Mouse (Mus musculus) heart, postnatal 0 days (tissue): ENCODE data around the gene B4galnt1. TPM values are rescaled to one million over a fixed set of nuclear protein-coding genes. Genes with fewer than 3 reads are reported as not detected.

Experiments used
- ATAC-seq: fragments of 200-750 bp; cut with Nextera tagmentation; 2 replicates; pipeline ENCODE4 v1.8.0; 2017; ENCODE audit warnings: low read depth, moderate number of reproducible peaks, moderate library complexity; ENCODE audit not compliant: insufficient read depth
- DNase-seq: peaks from one replicate; pipeline ENCODE4 v3.0.0-alpha.2; 2016; ENCODE audit warnings: low spot score
- H3K27ac ChIP-seq: fragments of 300-500 bp; sonication (generic); 2 replicates; pipeline ENCODE4 v1.5.1; 2014; ENCODE audit warnings: low read depth, mild to moderate bottlenecking
- H3K27me3 ChIP-seq: fragments of 300-500 bp; sonication (generic); 2 replicates; pipeline ENCODE4 v1.6.1; 2014; ENCODE audit warnings: low read length, mixed read lengths; ENCODE audit not compliant: control insufficient read depth, insufficient read depth
- H3K36me3 ChIP-seq: fragments of 300-500 bp; sonication (generic); replicated peaks from 2 replicates; pipeline ENCODE4 v1.6.1; 2014; ENCODE audit warnings: low read length, mixed read lengths; ENCODE audit not compliant: control insufficient read depth, insufficient read depth
- H3K4me1 ChIP-seq: fragments of 300-500 bp; sonication (generic); 2 replicates; pipeline ENCODE4 v1.6.1; 2014; ENCODE audit warnings: antibody characterized with exemption; ENCODE audit not compliant: control insufficient read depth, insufficient read depth
- H3K4me2 ChIP-seq: fragments of 300-500 bp; sonication (generic); 2 replicates; pipeline ENCODE4 v1.6.1; 2014; ENCODE audit warnings: low read depth, mild to moderate bottlenecking, low read length, moderate library complexity
- H3K4me3 ChIP-seq: fragments of 300-500 bp; sonication (generic); 2 replicates; pipeline ENCODE4 v1.5.1; 2014; ENCODE audit warnings: low read depth, low read length
- H3K9ac ChIP-seq: fragments of 300-500 bp; sonication (generic); replicated peaks from 2 replicates; pipeline ENCODE4 v1.6.1; 2014; ENCODE audit warnings: low read depth, low read length, mixed read lengths
- H3K9me3 ChIP-seq: fragments of 300-500 bp; sonication (generic); replicated peaks from 2 replicates; pipeline ENCODE4 v1.6.1; 2016; ENCODE audit warnings: low read length; ENCODE audit not compliant: control insufficient read depth
- CTCF ChIP-seq: IDR thresholded peaks from 2 replicates; pipeline ENCODE4 v1.5.1; 2016; ENCODE audit warnings: antibody characterized with exemption, control low read depth, low read depth
- EP300 ChIP-seq: IDR thresholded peaks from 2 replicates; pipeline ENCODE4 v1.6.1; 2016; ENCODE audit warnings: antibody characterized with exemption, low read depth
- WGBS: fragments of 180-500 bp; shearing (Covaris S2); extraction: QIAGEN DNeasy Blood & Tissue Kit; methylation state at CpG from one replicate; pipeline ENCODE4 v1.1.7; 2014; 5-methylcytosine and 5-hydroxymethylcytosine counted together
- polyA plus RNA-seq: library from polyadenylated mRNA; unstranded; fragments of >200 nt; fragmentation: Nextera tagmentation; extraction: Ambion mirVana; gene quantifications from 2 replicates; pipeline ENCODE4 v1.2.1, GENCODE M21; 2015
- total RNA-seq: library from RNA; depleted of rRNA; stranded (reverse); fragments of >200 nt; gene quantifications from 2 replicates; pipeline ENCODE4 v1.2.3, GENCODE M21; 2014; ENCODE audit warnings: low replicate concordance

Gene B4galnt1
- total and polyA plus RNA-seq, 2 experiments from 2014 or later, result 0.72 to 2.3 TPM

- WGBS, result 73% methylated on average over 3 of the region's 3 CpGs
- no peak for DNase-seq
- TF ChIP-seq CTCF (no peak), EP300 (no peak)
Observed at GRCm38 (mm10) chr10:127122018-127122417, 43.0 kb upstream of the B4galnt1 start.

GRCm38 (mm10) chr10:127122784-127123435 lies 42.1 kb upstream of the B4galnt1 start:
- no peak for DNase-seq

More at GRCm38 (mm10) chr10:127122018-127122417, 43.0 kb upstream of the B4galnt1 start:
- H3K9ac ChIP-seq, result no peak overlapping the region
- H3K9me3 ChIP-seq, result no peaks in the 10 kb centered on the region
- ATAC-seq, result no peak
- no peak overlapping the region for H3K27ac ChIP-seq
- no peak overlapping the region for H3K4me3 ChIP-seq
- peaks cover 3% of the 10 kb centered on the region; the same call in 1 of the 2 replicates for H3K4me1 ChIP-seq
- no peaks in the 10 kb centered on the region for H3K27me3 ChIP-seq
- peaks cover 19% of the 10 kb centered on the region; the same call in 1 of the 2 replicates for H3K36me3 ChIP-seq
- H3K4me2 ChIP-seq, result no peak overlapping the region

DNA sequence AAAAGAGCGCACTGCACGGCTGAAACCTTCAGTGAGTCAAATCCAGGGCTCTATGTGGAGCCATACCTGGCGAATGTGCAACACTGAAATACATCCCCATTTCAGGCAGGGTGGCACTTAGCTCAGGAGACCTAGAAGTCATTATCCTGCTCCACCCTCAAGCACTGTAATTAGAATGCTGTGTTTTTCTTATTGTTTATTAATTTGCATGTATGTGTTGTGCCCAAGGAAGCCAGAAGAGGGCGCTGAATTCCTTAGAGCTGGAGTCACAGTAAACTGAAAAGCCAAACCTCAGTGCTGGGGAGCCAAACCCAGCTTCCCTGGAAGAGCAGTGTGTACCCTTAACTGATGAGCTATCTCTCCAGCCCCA lies 41.6 kb upstream of the B4galnt1 start:
- no peak for ATAC-seq
- Histone ChIP-seq H3K4me2 (peak overlapping the region; percentile 53), H3K4me1 (peaks cover 3% of the 10 kb centered on the region; the same call in 1 of the 2 replicates), H3K9ac (no peak overlapping the region), H3K36me3 (peaks cover 7% of the 10 kb centered on the region; the same call in 1 of the 2 replicates), H3K27ac (no peak overlapping the region), H3K27me3 (no peaks in the 10 kb centered on the region), H3K9me3 (no peaks in the 10 kb centered on the region), H3K4me3 (peak overlapping the region; percentile 15)
- DNase-seq, result peak; percentile 39
- TF ChIP-seq EP300 (no peak), CTCF (peak; percentile 69)
- 8% methylated on average over 4 of the region's 4 CpGs for WGBS

More at GRCm38 (mm10) chr10:127122784-127123435, 42.1 kb upstream of the B4galnt1 start:
- no peak for ATAC-seq
- WGBS, result 19% methylated on average over 13 of the region's 13 CpGs
- Histone ChIP-seq H3K4me1 (peaks cover 3% of the 10 kb centered on the region; the same call in 1 of the 2 replicates), H3K9ac (no peak overlapping the region), H3K27ac (no peak overlapping the region), H3K4me3 (peak overlapping the region; percentile 15), H3K4me2 (peak overlapping the region; percentile 53), H3K9me3 (no peaks in the 10 kb centered on the region), H3K36me3 (peaks cover 10% of the 10 kb centered on the region; the same call in 1 of the 2 replicates), H3K27me3 (no peaks in the 10 kb centered on the region)
- no peak for TF ChIP-seq EP300
- TF ChIP-seq CTCF, result no peak

GRCm38 (mm10) chr10:127125210-127126001 lies 39.6 kb upstream of the B4galnt1 start:
- H3K4me3 ChIP-seq, result no peak overlapping the region
- peaks cover 3% of the 10 kb centered on the region; the same call in 1 of the 2 replicates for H3K4me1 ChIP-seq
- H3K27me3 ChIP-seq, result no peaks in the 10 kb centered on the region
- no peak overlapping the region for H3K4me2 ChIP-seq
- DNase-seq (no peak), ATAC-seq (no peak)
- no peak overlapping the region for H3K9ac ChIP-seq
- WGBS, result 65% methylated on average over 9 of the region's 9 CpGs
- no peak overlapping the region for H3K27ac ChIP-seq
- no peaks in the 10 kb centered on the region for H3K36me3 ChIP-seq
- no peaks in the 10 kb centered on the region for H3K9me3 ChIP-seq
- TF ChIP-seq CTCF (peak; percentile 35; the same call in 1 of the 2 replicates), EP300 (no peak)

DNA sequence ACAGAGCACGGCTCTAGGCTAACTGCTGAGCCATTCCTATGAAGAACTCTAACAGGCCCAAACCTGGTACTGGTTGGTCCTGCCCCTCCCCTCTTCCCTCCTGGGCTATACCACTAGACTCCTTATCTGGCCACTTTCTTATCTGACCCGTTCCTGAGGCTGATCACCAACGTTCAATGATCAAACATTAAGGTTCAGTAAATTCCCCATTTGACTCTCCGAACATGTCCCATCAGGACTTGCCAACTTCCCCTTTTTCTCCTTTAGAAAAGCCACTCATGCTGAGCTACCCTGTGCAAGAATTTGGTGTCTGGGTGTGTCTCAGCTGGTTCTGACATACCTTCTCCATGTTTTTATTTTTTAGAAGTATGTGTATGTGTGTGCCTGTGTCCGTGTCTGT lies 38.4 kb upstream of the B4galnt1 start:
- H3K9ac ChIP-seq, result no peak overlapping the region
- DNase-seq (no peak), ATAC-seq (no peak)
- H3K4me3 ChIP-seq, result no peak overlapping the region
- H3K36me3 ChIP-seq, result no peaks in the 10 kb centered on the region
- H3K4me2 ChIP-seq, result no peak overlapping the region
- WGBS, result 58% methylated on average over 5 of the region's 5 CpGs
- peaks cover 3% of the 10 kb centered on the region; the same call in 1 of the 2 replicates for H3K4me1 ChIP-seq
- no peak overlapping the region for H3K27ac ChIP-seq
- H3K9me3 ChIP-seq, result no peaks in the 10 kb centered on the region
- no peak for TF ChIP-seq CTCF
- no peak for TF ChIP-seq EP300
- no peaks in the 10 kb centered on the region for H3K27me3 ChIP-seq
